Mouse (Mus musculus) liver, adult (tissue): ENCODE measurements around the gene Socs5.

ENCODE experiments used
- GATA4 ChIP-seq: IDR thresholded peaks from 2 replicates; pipeline ENCODE4 v1.6.1; 2014; ENCODE audit warnings: mild to moderate bottlenecking, low read length; ENCODE audit not compliant: insufficient replicate concordance

Socs5 gene

DNA sequence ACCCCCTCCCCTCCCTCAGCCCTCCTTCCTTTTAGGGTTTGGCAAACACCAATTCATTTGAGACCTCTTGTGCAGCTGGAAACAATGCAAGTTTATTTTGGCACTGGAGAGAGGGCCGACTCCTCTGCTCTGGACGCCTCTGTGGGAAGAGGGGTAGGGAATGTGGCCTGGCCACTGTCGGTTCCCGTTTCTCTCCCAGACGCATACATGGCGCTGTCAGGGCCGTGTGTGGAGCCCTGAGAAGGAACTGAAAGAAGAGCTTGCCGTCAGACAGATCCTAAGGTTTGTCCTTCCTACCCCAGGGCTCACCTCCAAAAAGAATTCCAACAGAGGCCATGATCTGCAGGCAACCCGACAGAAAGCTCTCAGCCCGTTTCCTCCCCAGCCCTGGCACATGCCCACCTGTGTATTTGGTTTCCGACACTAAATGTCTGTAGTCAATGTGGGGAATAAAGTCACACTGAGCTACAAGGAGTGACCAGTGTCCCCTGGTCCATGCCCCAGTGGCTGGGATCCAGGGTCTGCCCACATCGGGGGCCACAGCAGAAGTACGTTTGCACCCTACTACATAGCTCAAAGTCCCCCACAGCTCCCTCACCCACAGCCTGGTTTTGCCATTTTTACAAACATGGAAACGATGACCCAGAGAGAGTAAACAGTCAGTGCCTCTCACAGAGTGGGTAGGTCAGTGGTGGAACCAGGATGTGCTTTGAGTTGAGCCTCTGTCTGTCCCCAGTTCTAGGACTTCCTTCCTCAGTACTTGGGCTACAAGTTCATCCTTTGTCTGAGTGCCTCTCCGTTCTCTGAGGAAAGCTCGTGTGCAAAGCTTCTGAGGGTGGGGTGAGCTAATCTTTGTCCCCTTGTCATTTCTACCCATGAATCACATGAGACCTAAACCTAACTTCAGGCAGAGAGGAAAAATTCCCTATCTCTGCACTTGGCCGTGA is 68.9 kb downstream of the Socs5 start:
- TF ChIP-seq GATA4: no peak

DNA sequence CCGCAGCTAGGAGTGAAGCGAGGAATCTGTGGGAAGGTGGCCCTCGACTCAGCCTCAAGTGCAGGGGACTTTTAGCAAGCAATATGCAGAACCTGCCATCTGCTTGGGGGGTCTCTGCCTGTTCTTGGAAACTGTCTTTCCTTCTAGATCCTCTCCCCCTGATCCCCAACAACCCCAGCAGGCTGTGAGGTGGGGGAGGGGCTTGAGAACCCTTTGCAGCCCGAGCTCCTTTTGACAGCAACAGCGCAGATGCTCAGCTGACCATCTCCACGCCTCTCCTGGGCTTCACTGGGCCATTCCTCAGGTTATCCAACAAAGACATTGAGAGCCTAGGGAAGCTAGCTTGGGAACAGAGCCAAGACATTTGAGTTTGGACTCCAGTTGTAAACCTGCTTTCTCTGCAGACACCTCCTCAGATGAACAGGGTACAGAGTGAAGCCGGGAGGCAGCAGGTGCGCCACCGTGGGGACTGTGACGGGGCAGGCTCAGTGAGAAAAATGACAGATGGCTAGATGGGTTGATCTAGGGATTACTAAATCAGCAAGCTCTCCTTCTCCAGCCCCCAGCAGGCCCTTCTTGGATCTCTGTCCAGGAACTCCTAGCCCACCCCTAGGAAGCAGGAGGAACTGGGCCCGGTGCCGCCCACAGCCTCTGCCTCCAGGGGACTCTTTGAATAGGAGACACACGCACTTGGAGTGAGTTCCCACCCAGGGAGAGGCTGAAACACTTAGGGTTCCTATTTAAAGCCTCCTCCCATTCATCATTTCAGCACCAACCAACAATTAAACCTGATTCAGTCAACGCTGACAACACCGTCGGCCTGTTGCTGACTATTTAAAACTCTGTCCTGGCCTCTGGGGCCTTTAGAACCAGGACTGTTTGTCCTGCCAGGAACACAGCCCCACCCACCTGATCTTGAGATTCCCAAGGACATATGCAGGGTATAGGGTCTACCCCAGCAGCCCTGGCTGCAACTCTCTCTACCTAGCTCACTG is 71.4 kb downstream of the Socs5 start:
- no peak for TF ChIP-seq GATA4

DNA sequence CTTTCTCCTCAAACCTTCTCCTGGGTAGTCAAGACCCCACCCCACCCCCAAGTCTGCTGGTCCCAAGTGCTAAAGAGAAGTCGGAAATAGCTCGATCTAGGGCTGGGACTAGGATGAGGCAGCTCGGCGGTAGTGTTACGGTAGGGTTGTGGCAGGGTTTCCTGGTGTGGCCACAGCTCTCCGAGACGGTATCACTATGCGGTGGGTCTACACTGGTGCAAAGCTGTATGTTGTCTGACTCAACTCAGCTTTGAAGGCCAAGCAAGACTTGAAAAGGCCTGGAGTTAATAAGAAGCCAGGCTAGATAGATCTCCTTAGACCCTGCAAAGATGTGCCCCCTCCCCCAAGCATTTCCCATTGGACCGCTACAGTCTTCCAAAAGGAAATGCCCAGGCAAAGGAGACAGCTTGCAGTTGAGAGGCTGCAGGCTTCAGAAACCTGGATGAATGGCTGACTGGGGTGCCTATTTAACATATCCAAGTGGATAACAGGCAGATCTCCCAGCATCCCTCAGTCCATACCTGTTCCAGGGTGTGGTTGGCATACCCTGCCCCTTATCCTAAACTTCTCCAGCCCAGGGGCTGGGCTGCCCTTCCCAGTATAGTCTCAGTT is 72.6 kb downstream of the Socs5 start:
- TF ChIP-seq GATA4: no peak

DNA sequence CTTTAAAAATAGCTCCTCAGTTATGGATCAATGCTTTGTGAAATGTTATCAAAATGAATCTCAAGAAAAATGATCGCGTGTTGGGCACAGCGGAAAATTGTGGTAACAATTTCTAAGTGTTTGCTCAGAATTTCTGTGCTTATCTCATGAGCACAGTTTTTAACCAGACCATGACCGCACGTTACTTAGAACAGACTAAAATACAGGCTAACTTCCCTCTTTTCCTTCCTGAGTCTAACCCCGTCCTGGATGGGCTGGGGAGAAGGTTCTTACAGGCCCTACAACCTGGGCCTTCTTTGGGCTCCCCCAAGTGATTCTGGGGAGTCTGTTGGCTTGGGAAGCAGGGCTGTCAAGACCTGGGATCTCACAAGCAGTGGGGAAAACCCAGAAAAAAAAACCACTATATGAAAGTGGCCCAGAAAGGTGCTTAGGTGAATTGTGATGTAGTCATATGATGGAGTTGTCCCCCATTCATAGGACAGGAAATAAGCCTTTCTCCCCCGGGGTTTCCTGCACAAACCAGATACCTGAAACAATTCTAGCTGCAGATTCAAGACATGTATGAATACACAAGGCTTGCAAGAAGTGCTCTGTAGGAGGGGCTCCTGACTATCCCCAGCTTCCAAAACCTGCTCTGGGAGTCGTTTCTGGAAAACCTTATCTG is 74.3 kb downstream of the Socs5 start:
- TF ChIP-seq GATA4: no peak

DNA sequence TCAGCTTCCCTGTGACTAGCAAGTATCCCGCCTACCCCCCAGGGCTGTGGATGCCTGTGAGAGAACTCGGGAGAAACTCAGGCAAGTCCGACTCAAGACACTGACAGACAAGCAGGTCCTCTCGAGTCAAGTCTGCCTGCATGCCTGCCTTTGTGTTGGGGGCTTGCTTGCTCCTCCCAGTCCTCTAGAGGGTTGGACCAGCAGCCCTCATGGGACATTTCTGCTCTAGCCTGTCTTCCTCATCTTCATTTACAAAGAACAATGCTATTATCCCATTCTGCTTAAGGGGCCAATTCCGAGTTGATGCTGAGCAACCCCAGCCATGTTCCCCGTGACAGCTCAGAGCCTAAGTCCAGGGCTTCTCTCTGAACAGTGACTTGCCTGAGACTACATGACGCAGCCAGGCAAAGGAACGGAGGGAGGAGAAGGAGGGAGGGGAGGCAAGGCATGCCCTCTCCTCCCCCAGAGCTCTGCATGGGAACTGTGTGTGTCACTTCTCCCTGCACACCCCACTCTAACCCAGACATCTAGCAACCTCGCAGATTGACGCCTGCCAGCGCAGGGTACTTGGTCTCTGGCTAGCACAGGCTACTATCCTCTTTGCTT is 78.1 kb downstream of the Socs5 start:
- TF ChIP-seq GATA4: no peak

DNA sequence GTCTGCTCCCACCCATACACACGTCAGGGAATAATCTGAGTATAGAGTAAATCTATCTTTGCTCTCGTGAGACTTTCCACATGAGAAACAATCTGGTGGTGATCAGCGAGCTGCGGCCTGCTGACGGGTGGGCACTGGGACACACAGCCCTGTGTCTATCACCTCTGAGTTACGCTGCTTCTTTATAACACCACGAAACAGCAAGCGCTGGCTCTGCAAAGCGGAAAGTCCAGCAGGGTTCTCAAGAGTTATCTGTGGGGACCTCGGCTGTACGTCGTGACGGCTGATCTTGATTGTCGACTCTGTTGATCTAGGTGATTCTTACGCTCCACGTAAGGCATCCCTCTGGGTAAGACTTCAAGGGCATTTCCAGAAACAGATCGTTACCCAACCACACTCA is 79.5 kb downstream of the Socs5 start:
- TF ChIP-seq GATA4: no peak
